Mouse (Mus musculus) liver, embryonic 16.5 days (tissue): Measurements from ENCODE around the gene Sost. TPM values are rescaled to one million over a fixed set of nuclear protein-coding genes. Genes with fewer than 3 reads are reported as not detected.

Source experiments
- ATAC-seq: fragments of 200-750 bp; cut with Nextera tagmentation; 2 replicates; pipeline ENCODE4 v1.8.0; 2017; ENCODE audit warnings: low read depth, mild to moderate bottlenecking, moderate number of reproducible peaks, moderate library complexity
- H3K27ac ChIP-seq: fragments of 300-500 bp; sonication (generic); 2 replicates; pipeline ENCODE4 v1.5.1; 2014; ENCODE audit warnings: mild to moderate bottlenecking, low read length
- H3K27me3 ChIP-seq: fragments of 300-500 bp; sonication (generic); 2 replicates; pipeline ENCODE4 v1.6.1; 2014; ENCODE audit warnings: low read depth, low read length, mixed read lengths; ENCODE audit not compliant: control insufficient read depth, insufficient read depth
- H3K36me3 ChIP-seq: fragments of 300-500 bp; sonication (generic); 2 replicates; pipeline ENCODE4 v1.6.1; 2014; ENCODE audit warnings: mild to moderate bottlenecking; ENCODE audit not compliant: control insufficient read depth, insufficient read depth
- H3K4me1 ChIP-seq: fragments of 300-500 bp; sonication (generic); 2 replicates; pipeline ENCODE4 v1.6.1; 2014; ENCODE audit warnings: low read depth, low read length, mixed read lengths; ENCODE audit not compliant: control insufficient read depth
- H3K4me2 ChIP-seq: fragments of 300-500 bp; sonication (generic); 2 replicates; pipeline ENCODE4 v1.6.1; 2014; ENCODE audit warnings: low read depth, low read length, mixed read lengths
- H3K4me3 ChIP-seq: fragments of 300-500 bp; sonication (generic); 2 replicates; pipeline ENCODE4 v1.5.1; 2014; ENCODE audit warnings: low read depth, mild to moderate bottlenecking, low read length
- H3K9ac ChIP-seq: fragments of 300-500 bp; sonication (generic); 2 replicates; pipeline ENCODE4 v1.6.1; 2014; ENCODE audit warnings: low read depth, low read length
- H3K9me3 ChIP-seq: fragments of 300-500 bp; sonication (generic); replicated peaks from 2 replicates; pipeline ENCODE4 v1.6.1; 2016; ENCODE audit warnings: low read length; ENCODE audit not compliant: control insufficient read depth
- WGBS: fragments of 180-500 bp; shearing (Covaris S2); extraction: QIAGEN DNeasy Blood & Tissue Kit; methylation state at CpG from one replicate; pipeline ENCODE4 v1.1.7; 2014; ENCODE audit not compliant: insufficient replicate concordance; 5-methylcytosine and 5-hydroxymethylcytosine counted together
- polyA plus RNA-seq: library from polyadenylated mRNA; unstranded; fragments of >200 nt; fragmentation: Nextera tagmentation; extraction: Ambion mirVana; gene quantifications from 2 replicates; pipeline ENCODE4 v1.2.1, GENCODE M21; 2015

The Sost gene
- polyA plus RNA-seq, 1 experiment from 2014 or later = not detected

- Histone ChIP-seq H3K9me3 (no peaks in the 10 kb centered on the region), H3K27me3 (no peaks in the 10 kb centered on the region), H3K4me2 (no peak overlapping the region), H3K27ac (no peak overlapping the region), H3K9ac (no peak overlapping the region), H3K4me3 (no peak overlapping the region), H3K36me3 (no peaks in the 10 kb centered on the region), H3K4me1 (no peaks in the 10 kb centered on the region)
- WGBS = 68% methylated on average over 9 of the region's 9 CpGs
- no peak; the same call in 1 of the 2 replicates for ATAC-seq
These were observed 39.5 kb upstream of the Sost start for GRCm38 (mm10) chr11:102006271-102006670.

- Histone ChIP-seq H3K4me2 (no peak overlapping the region), H3K9me3 (no peaks in the 10 kb centered on the region), H3K36me3 (no peaks in the 10 kb centered on the region), H3K4me3 (no peak overlapping the region), H3K9ac (no peak overlapping the region), H3K27ac (no peak overlapping the region), H3K4me1 (no peaks in the 10 kb centered on the region), H3K27me3 (no peaks in the 10 kb centered on the region)
- WGBS = 70% methylated on average over 8 of the region's 8 CpGs
- no peak for ATAC-seq
These were observed 37.4 kb upstream of the Sost start for GRCm38 (mm10) chr11:102004251-102004650.

- Histone ChIP-seq H3K27ac (no peak overlapping the region), H3K36me3 (no peaks in the 10 kb centered on the region), H3K4me3 (no peak overlapping the region), H3K9me3 (no peaks in the 10 kb centered on the region), H3K9ac (no peak overlapping the region), H3K27me3 (no peaks in the 10 kb centered on the region), H3K4me1 (peaks cover 3% of the 10 kb centered on the region; the same call in 1 of the 2 replicates), H3K4me2 (no peak overlapping the region)
- no peak for ATAC-seq
- WGBS = 47% methylated on average over 4 of the region's 4 CpGs
These were observed 32.7 kb upstream of the Sost start for GRCm38 (mm10) chr11:101999466-101999865.

GRCm38 (mm10) chr11:101998258-101998657 is 31.4 kb upstream of the Sost start:
- Histone ChIP-seq H3K36me3 (no peaks in the 10 kb centered on the region), H3K4me1 (peaks cover 12% of the 10 kb centered on the region), H3K4me2 (no peak overlapping the region), H3K9me3 (no peaks in the 10 kb centered on the region), H3K9ac (no peak overlapping the region), H3K27me3 (no peaks in the 10 kb centered on the region), H3K27ac (no peak overlapping the region), H3K4me3 (no peak overlapping the region)
- WGBS = 37% methylated on average over 5 of the region's 5 CpGs
- ATAC-seq = no peak

- Histone ChIP-seq H3K4me2 (no peak overlapping the region), H3K27me3 (no peaks in the 10 kb centered on the region), H3K4me3 (no peak overlapping the region), H3K27ac (no peak overlapping the region), H3K36me3 (no peaks in the 10 kb centered on the region), H3K9me3 (no peaks in the 10 kb centered on the region), H3K4me1 (peaks cover 14% of the 10 kb centered on the region), H3K9ac (no peak overlapping the region)
- 82% methylated on average over 7 of the region's 7 CpGs for WGBS
- ATAC-seq = no peak
These were observed 29.1 kb upstream of the Sost start for GRCm38 (mm10) chr11:101995938-101996337.

GRCm38 (mm10) chr11:101994100-101994499 is 27.3 kb upstream of the Sost start:
- H3K9ac ChIP-seq = no peak overlapping the region; the same call in 1 of the 2 replicates
- H3K4me2 ChIP-seq = peak overlapping the region; percentile 53
- WGBS = 29% methylated on average over 8 of the region's 8 CpGs
- H3K4me3 ChIP-seq = peak overlapping the region; percentile 6; the same call in 1 of the 2 replicates
- H3K27ac ChIP-seq = peak overlapping the region; percentile 78
- peaks cover 14% of the 10 kb centered on the region for H3K4me1 ChIP-seq
- peak; percentile 94 for ATAC-seq
- no peaks in the 10 kb centered on the region for H3K9me3 ChIP-seq
- no peaks in the 10 kb centered on the region for H3K27me3 ChIP-seq
- no peaks in the 10 kb centered on the region for H3K36me3 ChIP-seq

- H3K36me3 ChIP-seq = no peaks in the 10 kb centered on the region
- ATAC-seq = no peak
- 74% methylated on average over 7 of the region's 7 CpGs for WGBS
- no peak overlapping the region for H3K4me2 ChIP-seq
- peaks cover 14% of the 10 kb centered on the region for H3K4me1 ChIP-seq
- no peaks in the 10 kb centered on the region for H3K9me3 ChIP-seq
- no peak overlapping the region for H3K27ac ChIP-seq
- no peak overlapping the region for H3K9ac ChIP-seq
- H3K4me3 ChIP-seq = no peak overlapping the region
- no peaks in the 10 kb centered on the region for H3K27me3 ChIP-seq
These were observed 25.6 kb upstream of the Sost start for GRCm38 (mm10) chr11:101992411-101992810.

GRCm38 (mm10) chr11:101991813-101992212 is 25.0 kb upstream of the Sost start:
- H3K4me1 ChIP-seq = peaks cover 14% of the 10 kb centered on the region
- ATAC-seq = no peak
- H3K27ac ChIP-seq = no peak overlapping the region
- whole genome bisulfite sequencing = 48% methylated on average over 3 of the region's 3 CpGs
- no peak overlapping the region for H3K9ac ChIP-seq
- no peak overlapping the region for H3K4me3 ChIP-seq
- H3K4me2 ChIP-seq = no peak overlapping the region
- H3K36me3 ChIP-seq = no peaks in the 10 kb centered on the region
- 0 out of 2 replicates have a peak, but pooled peaks cover under 1% of the 10 kb centered on the region for H3K27me3 ChIP-seq
- no peaks in the 10 kb centered on the region for H3K9me3 ChIP-seq

- Histone ChIP-seq H3K36me3 (no peaks in the 10 kb centered on the region), H3K4me1 (peaks cover 19% of the 10 kb centered on the region), H3K4me3 (no peak overlapping the region), H3K27ac (no peak overlapping the region), H3K9me3 (no peaks in the 10 kb centered on the region), H3K27me3 (peaks cover 5% of the 10 kb centered on the region), H3K4me2 (no peak overlapping the region), H3K9ac (no peak overlapping the region)
- WGBS = 72% methylated on average over 3 of the region's 3 CpGs
- no peak for ATAC-seq
These were observed 23.4 kb upstream of the Sost start for GRCm38 (mm10) chr11:101990244-101990643.
